Mouse (Mus musculus): ENCODE measurements at regions not wholly inside any gene's neighbourhood (a gene's known extent, or its start where the extent isn't known, plus 50 kb on each side); places are given as distances from the start of the nearest gene placed in this dataset.

DNA sequence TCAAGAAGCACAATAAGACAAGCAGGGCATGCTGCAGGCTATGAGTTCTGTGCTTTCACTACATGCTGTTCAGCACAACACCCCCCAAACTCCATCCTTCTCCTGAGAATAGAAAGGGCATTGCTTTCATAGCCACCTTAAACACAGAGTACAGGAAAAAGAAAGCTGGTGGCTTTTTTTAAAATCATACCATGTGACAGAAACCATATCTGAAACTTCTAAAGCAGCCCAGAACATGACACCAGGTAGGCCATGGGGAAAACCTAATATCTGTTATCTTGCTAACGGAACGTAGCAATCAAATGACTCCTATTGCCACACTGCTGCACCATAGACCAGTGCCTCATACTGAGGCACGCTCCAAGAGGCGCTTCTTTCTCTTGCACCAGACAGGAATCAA, 139.3 kb upstream of the Jmjd1c start:
- TF ChIP-seq CTCF (IDR thresholded peaks at IDR 0.05; ENCODE audit: control insufficient read depth, insufficient read depth, low read length) (no peak), POLR2A (IDR thresholded peaks at IDR 0.05; ENCODE audit: borderline replicate concordance, control insufficient read depth, low read depth, low read length) (no peak)
- Histone ChIP-seq H3K4me1 (ENCODE audit: control insufficient read depth, insufficient read depth, low read length) (peaks cover 2% of the 10 kb centered on the region), H3K27ac (ENCODE audit: control insufficient read depth, insufficient read depth, low read depth, low read length, poor library complexity) (no peak overlapping the region), H3K4me3 (replicated peaks; ENCODE audit: control insufficient read depth, low read depth, low read length) (no peak overlapping the region)
- WGBS, result 63% methylated on average over 4 of the region's 4 CpGs

DNA sequence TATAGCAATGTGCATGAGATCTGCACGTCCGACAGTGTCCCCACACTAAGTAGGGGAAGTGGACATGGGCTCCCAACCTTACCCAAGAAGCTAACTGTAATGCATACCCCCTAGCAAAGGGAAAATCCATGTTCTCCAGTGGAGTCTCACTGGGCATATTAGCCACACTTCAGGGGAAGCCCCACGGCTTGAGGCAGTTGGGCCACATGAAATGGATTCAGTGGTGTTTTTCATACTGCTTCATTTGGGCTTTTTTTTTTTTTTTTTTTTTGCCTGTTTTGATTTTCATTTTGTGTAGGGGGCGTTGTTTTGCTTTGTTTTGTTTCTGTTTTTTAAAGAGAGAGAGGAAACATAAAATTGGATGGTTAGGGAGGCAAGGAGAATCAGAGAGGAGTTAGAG, 138.6 kb upstream of the Jmjd1c start:
- no peak overlapping the region for H3K27ac ChIP-seq (ENCODE audit: control insufficient read depth, insufficient read depth, low read depth, low read length, poor library complexity)
- 68% methylated on average over 4 of the region's 4 CpGs for WGBS

More for the DNA sequence above, 138.6 kb upstream of the Jmjd1c start:
- TF ChIP-seq CTCF (IDR thresholded peaks at IDR 0.05; ENCODE audit: control insufficient read depth, insufficient read depth, low read length) (no peak), POLR2A (IDR thresholded peaks at IDR 0.05; ENCODE audit: borderline replicate concordance, control insufficient read depth, low read depth, low read length) (no peak)
- Histone ChIP-seq H3K4me1 (ENCODE audit: control insufficient read depth, insufficient read depth, low read length) (peaks cover 2% of the 10 kb centered on the region), H3K4me3 (replicated peaks; ENCODE audit: control insufficient read depth, low read depth, low read length) (no peak overlapping the region)

Data from bone marrow, adult 2 months (tissue).